Mouse (Mus musculus): ENCODE data around the gene Pank4. TPM values are rescaled to one million over a fixed set of nuclear protein-coding genes. Genes with fewer than 3 reads are reported as not detected.

Gene Pank4
- polyA plus RNA-seq, 1 experiment from 2014 or later, result 50.0 TPM

- DNase-seq (ENCODE audit: low spot score) (no peak), ATAC-seq (ENCODE audit: insufficient number of reproducible peaks, low FRiP score, low TSS enrichment, low read depth) (no peak)
- peak overlapping the region; percentile 22; the same call in 1 of the 2 replicates for H3K4me2 ChIP-seq (ENCODE audit: low read depth, severe bottlenecking)
- WGBS, result 46% methylated on average over 9 of the region's 9 CpGs
- H3K4me3 ChIP-seq (ENCODE audit: low read depth, low read length), result no peak overlapping the region
- no peaks in the 10 kb centered on the region for H3K27me3 ChIP-seq (ENCODE audit: control insufficient read depth, insufficient read depth, low read length)
- peak overlapping the region; percentile 71 for H3K27ac ChIP-seq (replicated peaks; ENCODE audit: low read depth, low read length)
- H3K9ac ChIP-seq (ENCODE audit: low read length), result peak overlapping the region; percentile 30; the same call in 1 of the 2 replicates
- no peaks in the 10 kb centered on the region for H3K36me3 ChIP-seq (ENCODE audit: control insufficient read depth, insufficient read depth, low read length)
- H3K9me3 ChIP-seq (ENCODE audit: control insufficient read depth, low read length), result no peaks in the 10 kb centered on the region
- H3K4me1 ChIP-seq (ENCODE audit: control insufficient read depth, insufficient read depth, low read length), result peaks cover 19% of the 10 kb centered on the region
Observed at GRCm38 (mm10) chr4:154926969-154927898, 36.7 kb upstream of the Pank4 start.

- Histone ChIP-seq H3K9ac (ENCODE audit: low read length) (peak overlapping the region; percentile 30; the same call in 1 of the 2 replicates), H3K27ac (replicated peaks; ENCODE audit: low read depth, low read length) (peak overlapping the region; percentile 71), H3K27me3 (ENCODE audit: control insufficient read depth, insufficient read depth, low read length) (no peaks in the 10 kb centered on the region), H3K4me1 (ENCODE audit: control insufficient read depth, insufficient read depth, low read length) (peaks cover 19% of the 10 kb centered on the region), H3K9me3 (ENCODE audit: control insufficient read depth, low read length) (no peaks in the 10 kb centered on the region), H3K4me3 (ENCODE audit: low read depth, low read length) (no peak overlapping the region), H3K36me3 (ENCODE audit: control insufficient read depth, insufficient read depth, low read length) (no peaks in the 10 kb centered on the region), H3K4me2 (ENCODE audit: low read depth, severe bottlenecking) (peak overlapping the region; percentile 22)
- ATAC-seq (ENCODE audit: insufficient number of reproducible peaks, low FRiP score, low TSS enrichment, low read depth) (0 out of 2 replicates have a peak, but pooled peaks have one; percentile 48), DNase-seq (ENCODE audit: low spot score) (peak; percentile 43)
- 21% methylated on average over 5 of the region's 5 CpGs for WGBS
Observed at GRCm38 (mm10) chr4:154927899-154928337, 36.0 kb upstream of the Pank4 start.

- Histone ChIP-seq H3K4me3 (ENCODE audit: low read depth, low read length) (no peak within 1 kb of the TSS), H3K27me3 (ENCODE audit: control insufficient read depth, insufficient read depth, low read length) (no peaks in the 10 kb centered on the region), H3K36me3 (ENCODE audit: control insufficient read depth, insufficient read depth, low read length) (no peaks in the 10 kb centered on the region), H3K4me1 (ENCODE audit: control insufficient read depth, insufficient read depth, low read length) (peaks cover 19% of the 10 kb centered on the region), H3K4me2 (ENCODE audit: low read depth, severe bottlenecking) (peak within 1 kb of the TSS; percentile 22), H3K9ac (ENCODE audit: low read length) (peak within 1 kb of the TSS; percentile 30; the same call in 1 of the 2 replicates), H3K9me3 (ENCODE audit: control insufficient read depth, low read length) (no peaks in the 10 kb centered on the region), H3K27ac (replicated peaks; ENCODE audit: low read depth, low read length) (peak within 1 kb of the TSS; percentile 71)
- 0 out of 2 replicates have a peak, but pooled peaks have one; percentile 10 for ATAC-seq (ENCODE audit: insufficient number of reproducible peaks, low FRiP score, low TSS enrichment, low read depth)
- 40% methylated on average over 12 of the region's 12 CpGs for WGBS
- no peak for DNase-seq (ENCODE audit: low spot score)
Observed at GRCm38 (mm10) chr4:154928395-154929087, 35.4 kb upstream of the Pank4 start, which contains the start of gene Tnfrsf14. TSS of gene Tnfrsf14 (minus strand) at chr4:154928563.

DNA sequence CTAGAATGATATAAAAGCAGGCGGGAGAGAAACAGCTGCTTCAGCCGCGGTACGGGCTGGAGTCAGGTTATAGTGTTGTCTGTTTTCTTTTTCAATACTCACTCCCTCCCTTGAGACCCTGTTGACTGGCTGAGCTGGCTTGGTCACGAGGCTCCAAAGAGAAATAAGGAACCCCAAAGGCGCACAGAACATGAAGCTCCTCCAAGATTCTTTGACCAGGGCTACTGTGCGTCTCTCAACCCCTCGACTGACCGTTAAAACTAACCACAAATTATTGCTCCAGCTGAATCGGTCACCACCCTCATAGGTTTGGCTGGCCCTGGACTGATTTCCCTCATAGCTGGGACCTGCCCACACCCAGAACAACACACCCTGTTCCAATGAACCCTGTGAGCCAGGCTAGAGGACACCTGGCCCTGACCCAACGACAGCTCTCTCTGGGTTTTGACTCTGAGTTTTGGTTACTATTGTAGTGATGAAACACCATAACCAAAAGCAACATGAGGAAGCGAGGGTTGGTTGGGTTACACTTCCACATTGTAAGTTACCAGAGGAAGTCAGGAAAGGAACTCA is 34.7 kb upstream of the Pank4 start:
- H3K36me3 ChIP-seq (ENCODE audit: control insufficient read depth, insufficient read depth, low read length), result no peaks in the 10 kb centered on the region
- H3K9ac ChIP-seq (ENCODE audit: low read length), result no peak overlapping the region
- peaks cover 19% of the 10 kb centered on the region for H3K4me1 ChIP-seq (ENCODE audit: control insufficient read depth, insufficient read depth, low read length)
- H3K4me2 ChIP-seq (ENCODE audit: low read depth, severe bottlenecking), result no peak overlapping the region
- WGBS, result 83% methylated on average over 12 of the region's 12 CpGs
- H3K4me3 ChIP-seq (ENCODE audit: low read depth, low read length), result no peak overlapping the region
- no peak overlapping the region for H3K27ac ChIP-seq (replicated peaks; ENCODE audit: low read depth, low read length)
- ATAC-seq (ENCODE audit: insufficient number of reproducible peaks, low FRiP score, low TSS enrichment, low read depth) (no peak), DNase-seq (ENCODE audit: low spot score) (no peak)
- H3K27me3 ChIP-seq (ENCODE audit: control insufficient read depth, insufficient read depth, low read length), result no peaks in the 10 kb centered on the region
- no peaks in the 10 kb centered on the region for H3K9me3 ChIP-seq (ENCODE audit: control insufficient read depth, low read length)

DNA sequence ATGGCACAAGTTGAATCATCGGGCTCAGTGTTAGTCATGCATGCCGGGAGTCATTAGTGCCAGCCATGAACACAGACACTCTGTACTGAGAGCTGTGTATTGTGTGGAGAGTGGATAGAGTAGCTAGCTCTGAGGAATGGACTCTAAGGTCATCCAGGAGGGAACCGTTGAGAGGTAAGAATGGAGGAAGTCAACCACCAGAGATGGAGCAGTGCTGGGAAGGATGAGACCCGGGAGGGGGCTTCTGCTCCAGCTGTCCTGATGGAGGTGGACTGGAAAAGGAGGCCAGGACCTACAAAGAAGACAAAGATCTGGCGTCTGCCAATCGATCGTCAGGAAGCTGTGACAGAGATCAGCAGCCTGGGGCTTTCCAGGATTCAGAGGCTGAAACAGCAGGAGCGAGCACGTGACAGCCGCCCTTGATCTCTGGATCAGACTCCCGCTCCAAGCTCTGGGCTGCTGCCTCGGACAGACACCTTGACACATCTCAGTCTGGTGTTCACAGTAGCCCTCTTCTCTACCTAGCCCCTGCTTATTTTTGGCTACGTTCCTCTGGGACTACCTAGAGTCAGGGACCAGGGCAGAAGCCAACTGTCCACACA is 30.5 kb upstream of the Pank4 start:
- Histone ChIP-seq H3K9me3 (ENCODE audit: control insufficient read depth, low read length) (no peaks in the 10 kb centered on the region), H3K9ac (ENCODE audit: low read length) (no peak overlapping the region), H3K27ac (replicated peaks; ENCODE audit: low read depth, low read length) (no peak overlapping the region), H3K4me3 (ENCODE audit: low read depth, low read length) (no peak overlapping the region), H3K4me1 (ENCODE audit: control insufficient read depth, insufficient read depth, low read length) (peaks cover 3% of the 10 kb centered on the region; the same call in 1 of the 2 replicates), H3K4me2 (ENCODE audit: low read depth, severe bottlenecking) (no peak overlapping the region), H3K27me3 (ENCODE audit: control insufficient read depth, insufficient read depth, low read length) (no peaks in the 10 kb centered on the region), H3K36me3 (ENCODE audit: control insufficient read depth, insufficient read depth, low read length) (no peaks in the 10 kb centered on the region)
- ATAC-seq (ENCODE audit: insufficient number of reproducible peaks, low FRiP score, low TSS enrichment, low read depth) (no peak), DNase-seq (ENCODE audit: low spot score) (no peak)
- WGBS, result 57% methylated on average over 13 of the region's 13 CpGs

DNA sequence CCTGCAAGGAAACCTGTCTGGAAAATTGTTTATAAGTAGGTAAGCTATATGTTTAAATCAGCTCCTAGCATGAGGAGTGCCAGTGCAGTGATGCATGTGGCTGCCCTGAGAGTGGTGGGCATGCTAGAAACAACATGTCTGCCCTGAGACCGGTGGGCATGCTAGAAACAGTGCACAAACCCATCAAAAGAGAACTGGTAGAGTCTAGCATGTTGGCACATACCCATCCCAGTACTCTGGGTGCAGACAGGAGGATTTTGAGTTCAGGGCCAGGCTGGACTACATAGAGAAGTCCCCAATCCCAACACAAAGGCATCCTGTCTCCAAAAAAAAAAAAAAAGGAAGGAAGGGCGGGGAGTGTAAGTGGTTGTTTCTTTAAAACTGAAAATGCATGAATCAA is 29.1 kb upstream of the Pank4 start:
- Histone ChIP-seq H3K36me3 (ENCODE audit: control insufficient read depth, insufficient read depth, low read length) (no peaks in the 10 kb centered on the region), H3K4me1 (ENCODE audit: control insufficient read depth, insufficient read depth, low read length) (no peaks in the 10 kb centered on the region), H3K9ac (ENCODE audit: low read length) (no peak overlapping the region), H3K4me2 (ENCODE audit: low read depth, severe bottlenecking) (no peak overlapping the region), H3K27me3 (ENCODE audit: control insufficient read depth, insufficient read depth, low read length) (no peaks in the 10 kb centered on the region), H3K4me3 (ENCODE audit: low read depth, low read length) (no peak overlapping the region), H3K27ac (replicated peaks; ENCODE audit: low read depth, low read length) (no peak overlapping the region), H3K9me3 (ENCODE audit: control insufficient read depth, low read length) (no peaks in the 10 kb centered on the region)
- DNase-seq (ENCODE audit: low spot score) (no peak), ATAC-seq (ENCODE audit: insufficient number of reproducible peaks, low FRiP score, low TSS enrichment, low read depth) (no peak)
- WGBS, result 83% methylated on average over 2 of the region's 2 CpGs

- no peaks in the 10 kb centered on the region for H3K9me3 ChIP-seq (ENCODE audit: control insufficient read depth, low read length)
- no peak overlapping the region for H3K4me2 ChIP-seq (ENCODE audit: low read depth, severe bottlenecking)
- no peak overlapping the region for H3K27ac ChIP-seq (replicated peaks; ENCODE audit: low read depth, low read length)
- H3K9ac ChIP-seq (ENCODE audit: low read length), result no peak overlapping the region
- H3K36me3 ChIP-seq (ENCODE audit: control insufficient read depth, insufficient read depth, low read length), result no peaks in the 10 kb centered on the region
- H3K4me1 ChIP-seq (ENCODE audit: control insufficient read depth, insufficient read depth, low read length), result no peaks in the 10 kb centered on the region
- H3K4me3 ChIP-seq (ENCODE audit: low read depth, low read length), result no peak overlapping the region
- ATAC-seq (ENCODE audit: insufficient number of reproducible peaks, low FRiP score, low TSS enrichment, low read depth), result no peak
- H3K27me3 ChIP-seq (ENCODE audit: control insufficient read depth, insufficient read depth, low read length), result no peaks in the 10 kb centered on the region
- no peak for DNase-seq (ENCODE audit: low spot score)
- 71% methylated on average over 7 of the region's 7 CpGs for WGBS
Observed at GRCm38 (mm10) chr4:154935788-154936187, 28.1 kb upstream of the Pank4 start.

All from limb, embryonic 11.5 days (tissue).